Mouse (Mus musculus): ENCODE data around the gene Fancd2. TPM values are rescaled to one million over a fixed set of nuclear protein-coding genes. Genes with fewer than 3 reads are reported as not detected.

Fancd2 gene
- polyA plus RNA-seq, 1 experiment from 2014 or later: 17.0 TPM

GRCm38 (mm10) chr6:113508947-113509280 is 22.6 kb upstream of the Fancd2 start:
- Histone ChIP-seq H3K36me3 (ENCODE audit: control insufficient read depth, insufficient read depth, low read length) (peaks cover 2% of the 10 kb centered on the region; the same call in 1 of the 2 replicates), H3K27ac (replicated peaks; ENCODE audit: low read depth, low read length) (no peak overlapping the region), H3K9me3 (ENCODE audit: control insufficient read depth, low read length) (no peaks in the 10 kb centered on the region), H3K4me1 (ENCODE audit: control insufficient read depth, insufficient read depth, low read length) (no peaks in the 10 kb centered on the region), H3K9ac (ENCODE audit: low read length) (no peak overlapping the region), H3K4me3 (ENCODE audit: low read depth, low read length) (no peak overlapping the region), H3K4me2 (ENCODE audit: low read depth, severe bottlenecking) (no peak overlapping the region), H3K27me3 (ENCODE audit: control insufficient read depth, insufficient read depth, low read length) (no peaks in the 10 kb centered on the region)
- DNase-seq (ENCODE audit: low spot score) (no peak), ATAC-seq (ENCODE audit: insufficient number of reproducible peaks, low FRiP score, low TSS enrichment, low read depth) (no peak)
- WGBS: 53% methylated on average over 5 of the region's 5 CpGs

- no peak overlapping the region for H3K27ac ChIP-seq (replicated peaks; ENCODE audit: low read depth, low read length)
- no peaks in the 10 kb centered on the region for H3K4me1 ChIP-seq (ENCODE audit: control insufficient read depth, insufficient read depth, low read length)
- no peaks in the 10 kb centered on the region for H3K9me3 ChIP-seq (ENCODE audit: control insufficient read depth, low read length)
- ATAC-seq (ENCODE audit: insufficient number of reproducible peaks, low FRiP score, low TSS enrichment, low read depth) (no peak), DNase-seq (ENCODE audit: low spot score) (no peak)
- WGBS: 94% methylated on average over 6 of the region's 6 CpGs
- no peak overlapping the region for H3K4me3 ChIP-seq (ENCODE audit: low read depth, low read length)
- H3K4me2 ChIP-seq (ENCODE audit: low read depth, severe bottlenecking): no peak overlapping the region
- peaks cover 22% of the 10 kb centered on the region for H3K36me3 ChIP-seq (ENCODE audit: control insufficient read depth, insufficient read depth, low read length)
- no peak overlapping the region for H3K9ac ChIP-seq (ENCODE audit: low read length)
- H3K27me3 ChIP-seq (ENCODE audit: control insufficient read depth, insufficient read depth, low read length): no peaks in the 10 kb centered on the region
Observed at GRCm38 (mm10) chr6:113513944-113514343, 17.5 kb upstream of the Fancd2 start.

DNA sequence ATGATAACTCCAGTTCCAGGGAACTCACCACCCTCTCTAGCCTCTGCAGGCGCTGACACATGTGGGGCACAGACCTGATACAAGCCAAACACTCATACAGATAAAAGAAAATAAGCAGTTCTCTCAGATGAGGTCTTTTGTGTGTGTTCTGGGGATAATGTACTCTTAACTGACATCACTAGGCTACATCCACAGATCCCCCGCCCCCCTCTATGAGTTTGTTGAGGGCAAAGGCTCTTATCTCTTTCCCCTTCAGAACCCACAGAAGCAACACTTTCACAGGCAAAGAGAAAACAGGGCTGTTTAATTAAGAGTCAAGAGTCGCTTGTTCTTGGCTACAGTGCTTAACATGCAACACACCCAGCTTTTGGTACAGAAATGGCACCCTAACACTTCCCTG is 16.9 kb upstream of the Fancd2 start:
- H3K4me1 ChIP-seq (ENCODE audit: control insufficient read depth, insufficient read depth, low read length): no peaks in the 10 kb centered on the region
- H3K27me3 ChIP-seq (ENCODE audit: control insufficient read depth, insufficient read depth, low read length): no peaks in the 10 kb centered on the region
- no peak overlapping the region for H3K4me2 ChIP-seq (ENCODE audit: low read depth, severe bottlenecking)
- peaks cover 26% of the 10 kb centered on the region for H3K36me3 ChIP-seq (ENCODE audit: control insufficient read depth, insufficient read depth, low read length)
- no peaks in the 10 kb centered on the region for H3K9me3 ChIP-seq (ENCODE audit: control insufficient read depth, low read length)
- H3K27ac ChIP-seq (replicated peaks; ENCODE audit: low read depth, low read length): no peak overlapping the region
- whole genome bisulfite sequencing: 95% methylated on average over 3 of the region's 3 CpGs
- ATAC-seq (ENCODE audit: insufficient number of reproducible peaks, low FRiP score, low TSS enrichment, low read depth) (no peak), DNase-seq (ENCODE audit: low spot score) (no peak)
- no peak overlapping the region for H3K4me3 ChIP-seq (ENCODE audit: low read depth, low read length)
- no peak overlapping the region for H3K9ac ChIP-seq (ENCODE audit: low read length)

GRCm38 (mm10) chr6:113517434-113518080 is 13.9 kb upstream of the Fancd2 start:
- 96% methylated on average over 8 of the region's 8 CpGs for WGBS
- no peak overlapping the region for H3K27ac ChIP-seq (replicated peaks; ENCODE audit: low read depth, low read length)
- DNase-seq (ENCODE audit: low spot score) (no peak), ATAC-seq (ENCODE audit: insufficient number of reproducible peaks, low FRiP score, low TSS enrichment, low read depth) (no peak)
- no peaks in the 10 kb centered on the region for H3K4me1 ChIP-seq (ENCODE audit: control insufficient read depth, insufficient read depth, low read length)
- H3K27me3 ChIP-seq (ENCODE audit: control insufficient read depth, insufficient read depth, low read length): no peaks in the 10 kb centered on the region
- no peak overlapping the region for H3K9ac ChIP-seq (ENCODE audit: low read length)
- H3K4me3 ChIP-seq (ENCODE audit: low read depth, low read length): no peak overlapping the region
- no peak overlapping the region for H3K4me2 ChIP-seq (ENCODE audit: low read depth, severe bottlenecking)
- peaks cover 29% of the 10 kb centered on the region for H3K36me3 ChIP-seq (ENCODE audit: control insufficient read depth, insufficient read depth, low read length)
- no peaks in the 10 kb centered on the region for H3K9me3 ChIP-seq (ENCODE audit: control insufficient read depth, low read length)

- WGBS: 76% methylated on average over 1 of the region's 1 CpGs
- peaks cover 9% of the 10 kb centered on the region for H3K36me3 ChIP-seq (ENCODE audit: control insufficient read depth, insufficient read depth, low read length)
Observed at GRCm38 (mm10) chr6:113522310-113522709, 9.2 kb upstream of the Fancd2 start.

DNA sequence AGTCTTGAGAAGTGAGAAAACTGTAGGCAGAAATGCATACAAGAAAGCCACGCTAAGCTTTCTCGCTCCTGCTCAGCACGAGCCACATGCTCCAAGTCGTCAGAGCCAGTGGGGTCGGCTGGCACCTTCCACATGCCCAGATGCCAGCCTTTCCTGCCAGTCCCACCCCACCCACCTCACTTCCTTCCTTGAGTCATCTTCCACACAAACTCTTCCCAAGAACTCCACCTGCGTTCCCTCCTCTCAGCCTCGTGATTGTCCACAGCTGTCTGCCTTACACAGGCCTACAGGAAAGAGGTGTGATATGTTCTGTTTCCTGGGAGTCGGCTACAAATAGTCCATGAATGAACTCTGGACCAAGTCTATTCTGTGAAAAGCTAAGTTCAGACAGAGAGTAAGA is 8.1 kb upstream of the Fancd2 start:
- no peaks in the 10 kb centered on the region for H3K27me3 ChIP-seq (ENCODE audit: control insufficient read depth, insufficient read depth, low read length)
- H3K4me2 ChIP-seq (ENCODE audit: low read depth, severe bottlenecking): no peak overlapping the region
- no peak overlapping the region for H3K9ac ChIP-seq (ENCODE audit: low read length)
- peaks cover 7% of the 10 kb centered on the region for H3K36me3 ChIP-seq (ENCODE audit: control insufficient read depth, insufficient read depth, low read length)
- 91% methylated on average over 8 of the region's 8 CpGs for WGBS
- no peaks in the 10 kb centered on the region for H3K9me3 ChIP-seq (ENCODE audit: control insufficient read depth, low read length)
- ATAC-seq (ENCODE audit: insufficient number of reproducible peaks, low FRiP score, low TSS enrichment, low read depth) (no peak), DNase-seq (ENCODE audit: low spot score) (no peak)
- no peak overlapping the region for H3K4me3 ChIP-seq (ENCODE audit: low read depth, low read length)
- H3K27ac ChIP-seq (replicated peaks; ENCODE audit: low read depth, low read length): no peak overlapping the region
- H3K4me1 ChIP-seq (ENCODE audit: control insufficient read depth, insufficient read depth, low read length): no peaks in the 10 kb centered on the region

More at GRCm38 (mm10) chr6:113522310-113522709, 9.2 kb upstream of the Fancd2 start:
- Histone ChIP-seq H3K9ac (ENCODE audit: low read length) (no peak overlapping the region), H3K27me3 (ENCODE audit: control insufficient read depth, insufficient read depth, low read length) (no peaks in the 10 kb centered on the region), H3K4me3 (ENCODE audit: low read depth, low read length) (no peak overlapping the region), H3K9me3 (ENCODE audit: control insufficient read depth, low read length) (no peaks in the 10 kb centered on the region), H3K4me2 (ENCODE audit: low read depth, severe bottlenecking) (no peak overlapping the region), H3K27ac (replicated peaks; ENCODE audit: low read depth, low read length) (no peak overlapping the region), H3K4me1 (ENCODE audit: control insufficient read depth, insufficient read depth, low read length) (no peaks in the 10 kb centered on the region)
- ATAC-seq (ENCODE audit: insufficient number of reproducible peaks, low FRiP score, low TSS enrichment, low read depth): no peak
- no peak for DNase-seq (ENCODE audit: low spot score)

- Histone ChIP-seq H3K9ac (ENCODE audit: low read length) (peak overlapping the region; percentile 85), H3K4me1 (ENCODE audit: control insufficient read depth, insufficient read depth, low read length) (peaks cover 5% of the 10 kb centered on the region), H3K27me3 (ENCODE audit: control insufficient read depth, insufficient read depth, low read length) (no peaks in the 10 kb centered on the region), H3K36me3 (ENCODE audit: control insufficient read depth, insufficient read depth, low read length) (no peaks in the 10 kb centered on the region), H3K4me3 (ENCODE audit: low read depth, low read length) (peak overlapping the region; percentile 89), H3K27ac (replicated peaks; ENCODE audit: low read depth, low read length) (no peak overlapping the region), H3K9me3 (ENCODE audit: control insufficient read depth, low read length) (no peaks in the 10 kb centered on the region), H3K4me2 (ENCODE audit: low read depth, severe bottlenecking) (peak overlapping the region; percentile 79)
- 4% methylated on average over 7 of the region's 7 CpGs for WGBS
- peak; percentile 31 for DNase-seq (ENCODE audit: low spot score)
- no peak for ATAC-seq (ENCODE audit: insufficient number of reproducible peaks, low FRiP score, low TSS enrichment, low read depth)
Observed at GRCm38 (mm10) chr6:113531840-113532404, 440 bp downstream of the Fancd2 start.

GRCm38 (mm10) chr6:113534886-113535285 is 3.4 kb downstream of the Fancd2 start:
- 85% methylated on average over 7 of the region's 7 CpGs for WGBS
- no peak overlapping the region for H3K4me2 ChIP-seq (ENCODE audit: low read depth, severe bottlenecking)
- no peak overlapping the region for H3K9ac ChIP-seq (ENCODE audit: low read length)
- no peak for DNase-seq (ENCODE audit: low spot score)
- H3K27ac ChIP-seq (replicated peaks; ENCODE audit: low read depth, low read length): no peak overlapping the region
- no peak for ATAC-seq (ENCODE audit: insufficient number of reproducible peaks, low FRiP score, low TSS enrichment, low read depth)
- no peaks in the 10 kb centered on the region for H3K9me3 ChIP-seq (ENCODE audit: control insufficient read depth, low read length)
- H3K36me3 ChIP-seq (ENCODE audit: control insufficient read depth, insufficient read depth, low read length): no peaks in the 10 kb centered on the region; the same call in 1 of the 2 replicates
- H3K4me3 ChIP-seq (ENCODE audit: low read depth, low read length): no peak overlapping the region
- H3K4me1 ChIP-seq (ENCODE audit: control insufficient read depth, insufficient read depth, low read length): peaks cover 5% of the 10 kb centered on the region
- H3K27me3 ChIP-seq (ENCODE audit: control insufficient read depth, insufficient read depth, low read length): no peaks in the 10 kb centered on the region

DNA sequence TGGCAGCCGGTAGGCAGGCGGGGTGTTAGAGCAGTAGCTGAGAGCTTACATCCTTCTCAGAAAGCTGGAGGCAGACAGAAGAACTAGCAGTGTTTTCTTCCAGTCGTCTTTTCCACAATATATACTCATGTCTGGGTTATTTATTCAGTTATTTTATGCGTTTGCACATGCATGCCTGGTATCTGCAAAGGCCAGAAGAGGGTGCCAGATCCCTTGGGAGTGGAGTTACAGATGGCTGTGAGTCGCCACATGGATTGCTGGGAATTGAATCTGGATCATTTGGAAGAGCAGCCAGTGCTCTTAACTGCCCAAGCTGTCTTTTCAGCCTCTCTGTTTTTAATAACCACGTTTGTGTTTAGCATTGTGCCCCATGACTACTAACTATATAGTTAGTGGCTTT is 10.1 kb downstream of the Fancd2 start:
- no peaks in the 10 kb centered on the region; the same call in 1 of the 2 replicates for H3K36me3 ChIP-seq (ENCODE audit: control insufficient read depth, insufficient read depth, low read length)
- ATAC-seq (ENCODE audit: insufficient number of reproducible peaks, low FRiP score, low TSS enrichment, low read depth): no peak
- H3K4me1 ChIP-seq (ENCODE audit: control insufficient read depth, insufficient read depth, low read length): no peaks in the 10 kb centered on the region
- no peak for DNase-seq (ENCODE audit: low spot score)
- H3K4me3 ChIP-seq (ENCODE audit: low read depth, low read length): no peak overlapping the region
- H3K9ac ChIP-seq (ENCODE audit: low read length): no peak overlapping the region
- H3K9me3 ChIP-seq (ENCODE audit: control insufficient read depth, low read length): no peaks in the 10 kb centered on the region
- WGBS: 86% methylated on average over 6 of the region's 6 CpGs
- H3K4me2 ChIP-seq (ENCODE audit: low read depth, severe bottlenecking): no peak overlapping the region
- H3K27ac ChIP-seq (replicated peaks; ENCODE audit: low read depth, low read length): no peak overlapping the region
- H3K27me3 ChIP-seq (ENCODE audit: control insufficient read depth, insufficient read depth, low read length): no peaks in the 10 kb centered on the region
